Mouse (Mus musculus): ENCODE data around the gene Pik3r5.

Gene Pik3r5

DNA sequence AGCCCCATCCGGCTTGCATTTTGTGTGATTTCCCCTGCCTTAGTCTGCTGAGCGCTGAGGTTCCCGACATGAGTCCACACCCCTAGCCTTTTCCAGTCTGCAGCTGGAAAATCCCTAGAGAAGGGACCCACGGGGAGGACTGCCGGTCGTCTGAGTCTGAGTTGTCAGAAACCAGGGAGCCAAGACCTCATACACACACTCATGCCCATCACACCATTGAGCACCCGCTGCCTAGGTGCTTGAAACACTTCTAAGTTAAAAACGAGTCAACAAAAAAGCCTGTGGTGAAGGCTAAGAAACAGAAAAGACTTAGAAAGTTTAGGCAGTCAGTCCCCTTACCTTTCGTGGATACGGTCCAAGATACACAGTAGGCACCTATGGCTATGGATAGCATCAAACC lies 55.8 kb downstream of the Pik3r5 start:
- DNase-seq: no peak

DNA sequence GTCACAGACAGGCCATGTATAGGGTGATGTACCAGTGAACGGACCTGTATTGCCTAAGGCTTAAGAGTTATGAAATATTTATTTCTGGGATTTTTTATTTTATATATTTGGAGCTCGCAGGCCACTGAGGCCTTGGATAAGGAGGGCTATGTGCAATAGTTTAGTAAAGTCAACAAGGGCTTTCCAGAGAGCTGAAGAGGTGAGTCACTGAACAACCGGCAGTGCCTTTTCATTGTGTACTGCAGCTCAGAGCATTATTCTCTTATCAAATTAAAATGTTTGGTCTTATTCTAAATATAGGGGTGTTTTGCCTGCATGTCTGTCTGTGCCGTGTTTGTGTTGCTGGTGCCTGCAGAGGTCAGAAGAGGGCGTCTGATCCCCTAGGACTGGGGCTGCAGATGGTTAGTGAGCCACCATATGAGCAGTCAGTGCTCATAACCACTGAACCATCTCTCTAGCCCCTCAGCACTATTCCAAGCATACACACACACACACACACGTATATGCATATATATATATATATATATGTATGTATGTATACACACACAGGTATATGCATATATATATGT lies 56.4 kb downstream of the Pik3r5 start:
- DNase-seq: no peak

DNA sequence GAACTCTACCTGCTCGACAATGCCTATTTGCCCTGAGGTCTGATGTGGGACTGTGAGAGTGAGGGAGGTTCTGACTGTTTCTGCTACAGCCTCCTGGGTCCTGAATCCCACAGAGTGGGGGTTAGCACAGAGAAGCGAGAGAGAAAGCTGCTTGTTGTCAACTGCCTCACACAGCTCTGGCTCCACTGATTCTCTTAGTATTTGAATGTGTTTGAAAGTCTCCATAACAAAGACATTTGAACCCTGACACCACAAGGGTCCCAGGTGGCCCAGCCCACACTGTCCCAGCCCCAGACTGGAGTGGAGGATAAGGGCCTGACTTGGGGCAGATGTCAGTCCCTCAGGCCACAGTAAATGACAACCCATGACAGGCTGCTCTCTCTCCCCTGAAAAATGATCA lies 57.3 kb downstream of the Pik3r5 start:
- DNase-seq: no peak

DNA sequence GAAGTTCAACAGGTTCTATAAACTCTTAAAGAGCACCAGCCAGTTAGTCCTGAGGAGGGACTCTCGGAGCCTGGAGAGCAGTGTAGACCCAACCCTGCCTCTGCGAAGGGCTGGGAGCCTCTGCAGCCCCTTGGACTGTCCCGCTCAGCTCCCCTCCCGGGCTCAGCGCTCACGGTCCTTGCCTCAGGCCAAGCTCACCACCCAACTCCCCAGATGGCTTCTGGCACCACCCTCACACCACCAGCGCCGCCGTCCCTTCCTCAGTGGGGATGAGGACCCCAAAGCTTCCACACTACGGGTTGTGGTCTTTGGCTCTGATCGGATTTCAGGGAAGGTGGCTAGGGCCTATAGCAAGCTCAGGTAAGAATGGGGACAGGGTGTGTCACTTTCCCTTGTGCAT lies 60.7 kb downstream of the Pik3r5 start:
- no peak for DNase-seq

DNA sequence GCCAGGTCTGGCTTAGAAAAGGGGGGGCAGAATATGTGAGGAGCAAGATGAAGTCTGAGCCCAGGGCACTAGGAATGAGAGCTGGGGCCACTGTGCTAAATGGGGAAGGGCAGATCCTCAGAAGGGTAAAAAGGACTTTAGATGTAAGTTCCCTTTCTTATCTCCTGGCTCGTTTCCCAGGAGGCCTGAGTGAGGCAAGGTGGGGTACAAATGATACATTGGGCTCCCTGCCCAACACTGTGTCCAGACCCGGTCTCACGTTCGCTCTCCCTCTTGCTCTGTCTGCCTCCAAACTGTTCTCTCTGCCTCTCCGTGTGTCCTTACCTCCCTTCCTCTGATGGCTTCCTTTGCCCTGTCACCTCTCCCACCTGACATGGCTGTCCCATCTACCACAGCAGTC lies 61.8 kb downstream of the Pik3r5 start:
- DNase-seq: no peak

DNA sequence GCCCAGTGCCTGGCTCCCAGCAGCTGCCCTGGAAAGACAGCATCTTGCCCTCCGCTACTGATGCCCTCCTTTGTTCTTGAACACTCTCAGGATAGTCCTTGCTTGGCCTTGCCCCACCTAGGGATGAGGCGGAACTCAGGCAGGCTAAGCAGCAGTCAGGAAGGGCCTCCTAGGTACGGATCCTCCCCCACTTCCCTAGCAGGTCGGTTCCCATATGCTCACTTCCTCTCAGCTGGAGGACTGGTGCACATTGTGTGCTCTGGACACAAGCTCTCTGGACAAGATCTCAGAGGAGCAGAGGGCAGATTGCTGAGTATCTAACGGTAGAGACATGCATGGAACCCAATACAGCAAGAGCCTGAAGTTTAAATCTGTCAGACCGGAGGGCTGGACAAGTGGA lies 65.2 kb downstream of the Pik3r5 start:
- DNase-seq: no peak

DNA sequence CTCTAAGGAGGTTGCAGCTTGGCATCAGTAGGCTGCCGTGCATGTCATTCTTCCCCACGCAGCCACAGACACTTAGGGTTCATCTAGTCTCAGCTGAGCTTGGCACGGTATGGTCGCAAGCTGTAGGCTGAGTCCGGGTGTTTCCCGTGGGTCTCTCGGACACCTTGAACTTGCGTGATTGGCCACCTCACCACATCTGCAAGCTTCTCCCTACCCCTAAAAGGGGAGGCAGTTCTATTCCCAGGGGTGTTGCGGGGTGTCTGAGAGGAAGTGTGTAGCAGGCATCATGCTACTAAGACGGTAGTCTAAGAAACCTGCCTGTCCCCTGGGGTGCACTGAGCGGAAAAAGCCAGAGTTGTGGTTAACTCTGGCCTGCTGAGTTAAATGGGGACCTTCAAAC lies 66.6 kb downstream of the Pik3r5 start:
- no peak for DNase-seq

DNA sequence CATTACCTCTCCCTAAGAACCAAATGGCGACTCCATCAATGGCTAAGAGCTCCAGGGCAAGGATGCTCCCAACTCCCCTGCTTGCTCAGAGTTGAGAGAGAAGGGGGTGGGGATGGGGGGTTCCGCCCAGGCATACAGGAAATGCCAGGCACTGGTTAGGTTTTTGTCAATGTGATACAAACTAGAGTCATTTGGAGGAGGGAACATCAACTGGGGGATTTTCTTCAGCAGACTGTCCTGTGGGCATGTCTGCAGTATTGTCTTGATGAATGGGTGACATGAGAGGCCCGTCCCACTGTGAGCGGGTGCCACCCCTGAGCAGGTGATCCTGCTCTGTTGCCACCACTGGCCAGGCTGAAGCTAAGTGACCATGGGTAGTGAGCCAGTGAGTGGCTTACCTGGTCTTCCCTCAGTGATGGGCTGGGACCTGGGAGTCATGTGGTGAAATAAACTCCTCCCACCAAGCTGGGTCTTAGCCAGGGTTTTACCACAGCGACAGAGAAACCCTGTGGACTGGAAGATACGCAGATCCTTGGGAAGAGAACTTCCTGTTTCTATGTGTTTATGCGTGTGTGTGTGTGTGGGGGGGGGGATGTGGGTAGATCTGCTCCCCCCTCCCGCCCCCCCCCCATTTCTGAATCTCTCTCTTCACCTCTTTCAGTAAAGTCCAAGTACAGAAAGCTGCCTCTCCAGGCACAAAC lies 67.2 kb downstream of the Pik3r5 start:
- DNase-seq: no peak

DNA sequence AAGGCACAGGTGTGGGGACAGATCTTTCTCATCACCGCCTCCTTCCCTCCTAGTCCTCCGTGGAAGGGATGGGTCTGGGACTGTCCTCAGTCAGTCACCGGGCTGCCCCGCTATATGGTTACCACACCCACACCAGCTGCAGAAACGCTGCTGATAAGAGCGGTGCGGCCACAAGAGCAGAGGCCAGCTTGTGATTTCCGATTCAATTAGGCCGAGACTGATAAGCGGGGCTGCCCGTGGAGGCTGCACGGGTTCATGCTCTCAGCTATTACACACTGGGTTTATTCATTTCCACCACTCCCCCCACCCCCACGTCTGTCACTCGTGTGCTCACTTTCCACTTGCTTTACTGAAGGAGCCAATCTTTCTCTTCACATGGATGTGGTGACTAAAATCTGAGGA lies 69.0 kb downstream of the Pik3r5 start:
- DNase-seq: no peak

DNA sequence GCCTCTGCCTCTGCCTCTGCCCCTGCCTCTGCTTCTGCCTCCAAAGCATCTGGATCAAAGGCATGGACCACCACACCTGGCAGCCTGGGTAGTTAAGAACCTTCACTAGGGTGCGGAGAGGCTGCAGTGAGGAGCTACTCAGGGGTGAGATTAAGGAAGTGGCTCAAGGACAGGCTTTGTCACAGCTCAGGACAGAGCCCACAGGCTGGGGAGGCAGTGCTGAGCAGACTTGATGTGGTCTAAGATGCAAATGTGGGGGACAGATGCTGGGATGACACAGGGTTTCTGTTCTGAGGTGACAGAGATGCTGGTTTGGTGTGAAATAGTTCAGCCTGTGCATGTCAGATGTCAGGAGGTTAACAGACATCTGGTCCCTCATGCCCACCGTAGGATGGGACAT lies 70.5 kb downstream of the Pik3r5 start:
- no peak for DNase-seq

DNA sequence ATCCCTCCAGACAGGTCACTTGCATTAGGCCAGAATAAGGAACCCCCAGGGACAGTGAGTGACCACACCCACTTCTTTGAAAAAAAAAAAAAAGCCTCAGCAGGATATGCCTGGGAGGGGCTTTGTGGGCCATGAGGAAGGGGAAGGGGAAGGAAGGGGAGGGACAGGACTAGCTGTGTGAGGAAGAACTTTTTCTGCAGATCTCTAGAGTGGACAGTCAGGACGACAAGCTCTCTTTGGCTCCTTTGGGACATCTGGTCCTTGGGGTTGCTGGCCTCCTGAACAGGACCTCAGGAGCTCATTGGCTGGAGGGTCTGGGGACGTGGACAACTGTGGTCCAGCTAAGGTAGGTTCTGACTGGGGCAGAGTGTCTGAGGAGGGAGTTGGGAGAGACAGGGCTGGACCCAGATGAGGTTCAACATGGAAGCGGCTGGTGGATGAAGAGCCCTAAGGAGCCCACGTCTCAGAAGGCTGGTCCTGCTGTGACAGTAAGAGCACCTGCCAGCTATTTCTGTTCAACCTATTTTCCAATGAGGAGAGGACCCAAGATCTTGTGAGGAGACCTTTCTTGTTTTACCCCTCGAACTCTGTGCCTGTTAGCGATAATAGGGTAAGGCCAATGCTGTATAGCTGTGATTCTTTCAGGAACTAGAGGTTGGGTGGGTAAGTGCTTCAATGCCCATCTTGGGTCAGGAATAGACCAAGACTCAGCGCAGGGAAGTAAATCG lies 71.1 kb downstream of the Pik3r5 start, which contains the start of gene Pik3r6:
Pik3r6 (plus strand) TSS at position 118 of the 728 bp plus-strand sequence.
- DNase-seq: no peak

DNA sequence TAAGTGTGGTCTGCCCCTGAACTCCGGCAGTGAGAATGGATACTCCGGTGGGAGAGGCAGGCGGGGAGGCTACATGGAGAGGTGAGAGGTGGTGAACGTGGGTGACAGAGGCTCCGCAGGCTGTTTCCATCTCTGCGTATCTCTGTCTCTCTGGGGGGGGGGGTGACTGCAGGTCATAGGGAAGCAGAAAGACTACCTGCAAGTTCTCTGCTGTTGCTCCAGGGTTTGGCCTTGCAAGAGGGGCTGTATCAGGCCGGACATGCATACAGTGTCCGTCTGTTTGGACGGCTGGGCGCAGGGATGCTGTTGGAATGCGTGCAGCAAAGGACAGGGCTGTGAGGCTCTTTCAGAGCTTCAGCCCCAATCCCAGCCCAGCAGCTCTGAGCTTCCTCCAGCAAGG lies 73.0 kb downstream of the Pik3r5 start:
- no peak for DNase-seq

DNA sequence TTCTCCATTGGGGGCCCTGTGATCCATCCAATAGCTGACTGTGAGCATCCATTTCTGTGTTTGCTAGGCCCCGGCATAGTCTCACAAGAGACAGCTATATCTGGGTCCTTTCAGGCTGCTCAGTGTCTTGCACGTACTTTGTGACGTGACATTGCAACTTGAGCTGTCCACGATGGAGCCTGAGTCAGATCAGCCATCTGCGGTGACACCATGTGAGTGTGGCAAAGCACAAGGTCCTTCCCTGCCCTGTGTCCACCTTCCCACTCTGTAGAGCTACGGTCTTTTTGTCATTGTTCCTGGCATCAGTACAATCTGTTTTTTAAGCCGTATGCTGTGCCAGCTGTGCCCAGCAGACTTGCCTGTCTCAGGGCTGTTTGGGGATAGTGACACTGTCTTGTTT lies 75.3 kb downstream of the Pik3r5 start:
- no peak for DNase-seq

DNA sequence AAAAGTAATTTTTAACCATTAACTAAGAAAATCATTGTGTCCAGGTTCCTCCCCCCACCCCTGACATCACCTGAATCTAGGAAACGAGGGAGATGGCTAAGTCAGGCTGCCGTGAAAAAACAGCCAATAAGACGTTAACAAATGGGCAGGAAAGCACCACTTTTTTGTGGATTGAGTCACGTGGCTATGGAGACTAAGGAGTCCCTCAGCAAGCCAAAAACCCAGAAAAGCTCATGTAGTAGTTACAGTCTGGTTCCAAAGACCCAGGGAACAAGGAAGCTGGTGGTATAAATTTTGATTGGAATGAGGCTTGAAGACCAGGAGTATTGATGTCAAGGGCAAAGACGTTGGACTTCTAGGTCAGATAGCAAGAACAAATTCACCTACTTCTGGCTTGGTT lies 76.7 kb downstream of the Pik3r5 start:
- no peak for DNase-seq

DNA sequence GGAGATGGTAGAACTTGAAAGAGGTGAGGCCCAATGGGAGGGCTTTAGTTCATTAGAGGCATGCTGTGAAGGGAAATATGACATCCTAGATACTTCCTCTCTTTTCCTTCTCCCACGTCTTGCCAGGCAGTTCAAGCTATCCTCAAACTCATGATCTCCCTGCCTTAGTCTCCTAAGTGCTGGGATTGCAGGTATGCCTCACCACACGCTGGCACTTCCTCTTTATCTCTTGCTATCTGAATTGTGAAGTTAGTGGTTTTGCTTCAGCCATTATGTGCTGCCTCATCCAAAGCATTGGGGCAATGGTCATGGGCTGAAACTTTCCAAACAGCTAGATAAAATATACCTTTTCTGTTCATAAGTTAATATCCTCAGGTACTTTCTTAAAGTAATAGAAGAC lies 77.3 kb downstream of the Pik3r5 start:
- DNase-seq: no peak

DNA sequence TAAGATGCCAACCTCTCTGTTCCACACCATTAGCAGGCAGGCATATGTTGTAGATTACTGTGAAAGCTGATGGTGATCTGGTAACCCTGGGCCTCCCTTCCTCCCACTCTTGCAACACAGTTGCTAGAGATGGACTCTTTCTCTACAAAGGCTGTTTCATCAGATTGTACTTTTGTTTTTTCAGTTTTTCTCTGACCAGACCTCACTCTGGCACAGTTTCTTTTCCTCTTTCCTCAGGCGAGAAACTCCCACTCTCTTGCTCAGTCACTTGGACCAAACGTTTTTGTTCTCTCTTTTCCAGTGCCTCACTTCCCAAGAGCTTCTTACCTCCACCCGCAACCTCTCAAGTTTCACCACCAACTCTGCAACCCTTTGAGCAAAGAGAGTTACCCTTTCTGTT lies 82.0 kb downstream of the Pik3r5 start:
- no peak for DNase-seq

DNA sequence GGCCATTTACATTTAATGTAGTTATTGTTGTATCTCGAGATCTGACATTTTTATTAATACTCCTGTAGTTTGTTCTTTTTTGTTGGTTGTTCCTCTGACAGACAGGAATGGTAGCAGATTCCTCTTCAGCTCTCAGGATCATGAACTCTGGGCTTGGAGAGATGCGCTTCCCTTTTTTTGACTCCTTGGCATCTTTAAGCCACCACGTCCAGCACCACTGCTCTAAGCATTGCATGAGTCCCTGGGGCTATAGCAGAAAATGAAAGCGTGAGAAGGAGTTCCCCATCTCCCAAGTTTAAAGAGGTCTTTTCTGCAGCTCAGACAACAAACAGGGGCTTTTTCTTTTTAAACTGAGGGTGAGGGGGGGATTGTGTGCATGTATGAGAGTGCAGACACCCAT lies 87.4 kb downstream of the Pik3r5 start:
- no peak for DNase-seq

DNA sequence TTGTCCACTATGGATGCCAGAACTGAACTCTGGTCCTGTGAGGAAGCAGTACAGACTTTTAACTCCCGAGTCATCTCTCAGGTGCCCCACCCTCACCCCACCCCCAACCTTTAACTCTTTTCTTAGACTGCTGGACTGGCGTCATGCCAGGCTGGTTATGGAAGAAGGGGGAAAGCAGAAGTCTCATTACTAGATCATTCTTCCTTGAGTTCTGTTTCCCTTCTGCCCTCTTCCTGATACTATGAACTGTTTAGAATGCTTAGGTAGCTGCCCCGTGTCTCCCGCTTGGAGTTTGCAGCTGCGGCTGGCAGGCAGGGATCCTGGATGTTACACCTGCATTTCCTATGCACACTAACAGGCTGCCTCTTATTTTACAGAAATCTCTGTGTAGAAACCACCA lies 87.9 kb downstream of the Pik3r5 start:
- DNase-seq: no peak

DNA sequence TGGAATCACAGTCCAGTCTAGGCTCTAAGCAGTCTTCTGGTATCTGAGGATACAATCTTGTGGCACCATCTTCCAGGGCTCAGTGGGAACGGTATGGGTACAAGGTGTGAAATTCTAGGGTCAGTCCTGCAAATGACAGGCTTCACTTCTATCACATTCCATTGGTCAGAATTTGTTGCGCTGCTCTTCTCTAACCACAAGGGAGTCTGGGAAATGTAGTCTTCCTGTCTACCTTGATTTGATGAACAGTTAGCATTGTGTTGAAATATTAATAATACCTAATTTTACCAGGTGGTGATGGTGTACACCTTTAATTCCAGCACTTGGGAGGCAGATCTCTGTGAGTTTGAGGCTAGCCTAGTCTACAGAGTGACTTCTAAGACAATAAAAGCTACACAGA lies 88.5 kb downstream of the Pik3r5 start:
- no peak for DNase-seq

DNA sequence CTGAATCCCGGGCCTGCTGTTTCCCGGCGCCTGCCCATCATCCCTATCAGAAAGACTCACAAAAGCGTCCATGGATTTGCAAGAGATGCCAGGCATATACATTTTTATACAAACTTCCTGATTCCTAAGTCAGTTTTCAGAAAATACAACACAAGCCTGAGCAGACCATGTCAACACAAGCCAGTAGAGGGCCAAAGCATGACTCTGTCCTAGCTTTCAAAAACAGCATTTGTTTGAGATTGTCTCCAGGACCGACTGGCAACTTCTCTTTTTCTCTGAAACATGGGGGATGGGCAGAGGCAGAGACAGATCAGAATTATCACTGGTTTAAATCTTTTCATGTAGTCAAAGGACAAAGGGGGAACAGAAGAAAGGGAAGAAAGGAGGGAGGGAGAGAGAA lies 89.4 kb downstream of the Pik3r5 start:
- no peak for DNase-seq

DNA sequence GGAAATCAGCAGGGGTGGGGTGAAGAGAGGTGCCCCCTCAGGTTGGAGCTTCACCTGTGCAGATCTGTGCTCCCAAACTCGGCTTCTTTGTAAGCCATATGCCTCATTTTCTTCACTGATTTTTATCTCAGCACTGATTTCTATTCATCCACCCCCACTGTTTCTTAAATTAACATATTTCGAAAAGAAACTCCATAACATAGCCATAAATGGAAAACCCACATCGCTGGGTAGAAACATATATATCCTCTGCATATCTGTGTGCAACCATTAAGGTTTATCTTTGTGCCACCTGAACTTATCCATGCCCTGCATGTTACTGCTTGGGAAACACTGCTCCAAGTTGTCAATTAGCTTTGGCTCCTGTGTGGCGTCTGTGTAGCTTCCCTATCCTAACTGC lies 94.5 kb downstream of the Pik3r5 start:
- DNase-seq: no peak

DNA sequence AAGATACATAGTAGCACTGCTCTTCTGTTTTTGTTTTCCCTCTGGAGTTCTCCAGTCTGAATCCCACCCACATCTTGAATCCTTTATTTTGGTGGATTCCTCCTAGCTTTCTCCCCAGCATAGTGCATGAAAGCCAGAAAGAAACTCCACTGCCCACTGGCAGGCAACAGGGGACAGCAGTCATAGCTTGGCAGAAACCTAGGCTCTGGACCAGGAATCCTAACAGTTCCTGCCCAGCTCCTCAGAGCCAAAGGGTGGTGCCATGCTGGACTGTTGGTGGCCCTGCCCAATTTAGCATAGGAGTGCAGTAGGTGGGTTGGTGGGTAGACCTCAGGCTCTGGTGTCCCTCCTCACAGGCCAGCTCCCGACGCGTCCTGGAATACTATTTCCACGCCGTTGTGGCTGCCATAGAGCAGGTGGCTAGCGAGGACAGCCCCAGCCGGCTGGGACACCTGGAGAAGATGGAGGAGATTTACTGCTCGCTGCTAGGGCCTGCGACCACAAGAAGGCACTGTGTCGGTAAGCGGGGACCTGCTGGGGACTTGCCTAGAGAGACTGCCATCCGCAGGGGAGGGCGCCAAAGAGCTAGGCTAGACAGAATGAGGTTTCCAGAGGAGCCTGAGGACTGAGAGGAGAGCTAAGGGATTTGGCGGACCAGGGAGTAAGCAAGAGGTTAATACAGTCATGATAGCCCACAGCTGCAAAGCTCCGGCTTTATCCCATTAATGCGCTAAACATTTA lies 99.3 kb downstream of the Pik3r5 start:
- DNase-seq: peak; percentile 73

DNA sequence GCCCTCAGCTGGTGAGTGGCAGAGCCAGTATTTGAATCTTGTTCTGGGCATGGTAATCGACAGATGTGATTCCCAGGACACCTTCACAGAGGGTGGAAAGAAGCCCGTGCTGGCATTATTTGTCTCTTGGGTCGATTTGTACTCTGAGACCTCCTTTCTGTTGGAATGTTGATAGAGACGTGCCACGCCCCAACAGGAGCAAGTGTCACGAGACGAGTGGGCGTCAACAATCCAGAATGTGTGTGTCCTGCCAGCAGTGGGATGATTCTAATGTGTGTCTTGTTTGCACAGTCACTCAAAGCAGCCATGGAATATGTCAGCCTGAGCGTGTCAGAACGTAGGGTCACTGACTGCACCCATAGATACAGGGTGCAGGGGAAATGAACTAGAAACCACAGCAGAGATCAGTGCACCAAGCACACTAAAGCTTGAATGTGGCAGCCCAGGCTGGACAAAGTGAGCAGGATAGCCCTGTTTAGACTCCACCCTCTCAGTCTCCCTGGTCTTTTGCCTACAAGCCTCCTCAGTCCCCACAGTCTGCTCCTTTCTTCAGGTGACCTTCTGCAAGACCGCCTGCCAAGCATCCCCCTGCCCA lies 100.1 kb downstream of the Pik3r5 start:
- DNase-seq: no peak

All from cerebellum, adult 9-11 months (tissue).